Mouse (Mus musculus) lung, postnatal 0 days (tissue): ENCODE data around the gene Heatr5a. TPM values are rescaled to one million over a fixed set of nuclear protein-coding genes. Genes with fewer than 3 reads are reported as not detected.

ENCODE experiments used
- ATAC-seq: fragments of 200-750 bp; cut with Nextera tagmentation; 2 replicates; pipeline ENCODE4 v1.8.0; 2017; ENCODE audit warnings: moderate library complexity
- DNase-seq: peaks from one replicate; pipeline ENCODE4 v3.0.0-alpha.2; 2016; ENCODE audit warnings: low spot score
- H3K27ac ChIP-seq: fragments of 300-500 bp; sonication (generic); 2 replicates; pipeline ENCODE4 v1.5.1; 2014; ENCODE audit warnings: antibody characterized with exemption, mild to moderate bottlenecking, low read length, mixed read lengths
- H3K27me3 ChIP-seq: fragments of 300-500 bp; sonication (generic); replicated peaks from 2 replicates; pipeline ENCODE4 v1.6.1; 2014; ENCODE audit warnings: low read length, mixed read lengths; ENCODE audit not compliant: insufficient read depth
- H3K36me3 ChIP-seq: fragments of 300-500 bp; sonication (generic); 2 replicates; pipeline ENCODE4 v1.6.1; 2014; ENCODE audit warnings: low read length, mixed read lengths; ENCODE audit not compliant: insufficient read depth
- H3K4me1 ChIP-seq: fragments of 300-500 bp; sonication (generic); 2 replicates; pipeline ENCODE4 v1.6.1; 2014; ENCODE audit warnings: antibody characterized with exemption, low read depth, low read length, mixed read lengths; ENCODE audit not compliant: insufficient read depth
- H3K4me2 ChIP-seq: fragments of 300-500 bp; sonication (generic); replicated peaks from 2 replicates; pipeline ENCODE4 v1.6.1; 2014; ENCODE audit warnings: low read depth, mild to moderate bottlenecking, low read length, moderate library complexity, mixed read lengths
- H3K4me3 ChIP-seq: fragments of 300-500 bp; sonication (generic); 2 replicates; pipeline ENCODE4 v1.5.1; 2014; ENCODE audit warnings: low read depth, low read length
- H3K9ac ChIP-seq: fragments of 300-500 bp; sonication (generic); replicated peaks from 2 replicates; pipeline ENCODE4 v1.6.1; 2014; ENCODE audit warnings: low read depth, mild to moderate bottlenecking
- H3K9me3 ChIP-seq: fragments of 300-500 bp; sonication (generic); 2 replicates; pipeline ENCODE4 v1.6.1; 2016; ENCODE audit warnings: low read length, mixed read lengths
- CTCF ChIP-seq: IDR thresholded peaks from 2 replicates; pipeline ENCODE4 v1.5.1; 2016; ENCODE audit warnings: antibody characterized with exemption, mild to moderate bottlenecking
- EP300 ChIP-seq: IDR thresholded peaks from 2 replicates; pipeline ENCODE4 v1.6.1; 2016; ENCODE audit warnings: antibody characterized with exemption, mild to moderate bottlenecking, control low read depth
- WGBS: fragments of 180-500 bp; shearing (Covaris S2); extraction: QIAGEN DNeasy Blood & Tissue Kit; methylation state at CpG from one replicate; pipeline ENCODE4 v1.1.7; 2014; 5-methylcytosine and 5-hydroxymethylcytosine counted together
- polyA plus RNA-seq: library from polyadenylated mRNA; unstranded; fragments of >200 nt; fragmentation: Nextera tagmentation; extraction: Ambion mirVana; gene quantifications from 2 replicates; pipeline ENCODE4 v1.2.1, GENCODE M21; 2015

The Heatr5a gene
- polyA plus RNA-seq, 1 experiment from 2014 or later = 5.0 TPM

GRCm38 (mm10) chr12:51866226-51866910, 104.8 kb downstream of the Heatr5a start:
- Histone ChIP-seq H3K4me3 (no peak overlapping the region), H3K4me2 (no peak overlapping the region), H3K4me1 (peaks cover 6% of the 10 kb centered on the region; the same call in 1 of the 2 replicates), H3K9ac (no peak overlapping the region), H3K36me3 (no peaks in the 10 kb centered on the region), H3K27ac (peak overlapping the region; percentile 67), H3K9me3 (no peaks in the 10 kb centered on the region), H3K27me3 (no peaks in the 10 kb centered on the region)
- ATAC-seq = peak; percentile 62
- no peak for TF ChIP-seq CTCF
- TF ChIP-seq EP300 = peak; percentile 68
- 43% methylated on average over 13 of the region's 13 CpGs for WGBS
- peak; percentile 91 for DNase-seq

- peak; percentile 87 for ATAC-seq
- H3K4me2 ChIP-seq = no peak overlapping the region; the same call in 1 of the 2 replicates
- no peaks in the 10 kb centered on the region for H3K9me3 ChIP-seq
- no peak overlapping the region for H3K9ac ChIP-seq
- WGBS = 20% methylated on average over 4 of the region's 4 CpGs
- no peak for TF ChIP-seq EP300
- no peak for TF ChIP-seq CTCF
- peaks cover 6% of the 10 kb centered on the region; the same call in 1 of the 2 replicates for H3K4me1 ChIP-seq
- H3K4me3 ChIP-seq = no peak overlapping the region
- H3K36me3 ChIP-seq = no peaks in the 10 kb centered on the region
- peak overlapping the region; percentile 67 for H3K27ac ChIP-seq
- no peaks in the 10 kb centered on the region for H3K27me3 ChIP-seq
- peak; percentile 90 for DNase-seq
Measured at GRCm38 (mm10) chr12:51865790-51866179, 105.3 kb downstream of the Heatr5a start.

DNA sequence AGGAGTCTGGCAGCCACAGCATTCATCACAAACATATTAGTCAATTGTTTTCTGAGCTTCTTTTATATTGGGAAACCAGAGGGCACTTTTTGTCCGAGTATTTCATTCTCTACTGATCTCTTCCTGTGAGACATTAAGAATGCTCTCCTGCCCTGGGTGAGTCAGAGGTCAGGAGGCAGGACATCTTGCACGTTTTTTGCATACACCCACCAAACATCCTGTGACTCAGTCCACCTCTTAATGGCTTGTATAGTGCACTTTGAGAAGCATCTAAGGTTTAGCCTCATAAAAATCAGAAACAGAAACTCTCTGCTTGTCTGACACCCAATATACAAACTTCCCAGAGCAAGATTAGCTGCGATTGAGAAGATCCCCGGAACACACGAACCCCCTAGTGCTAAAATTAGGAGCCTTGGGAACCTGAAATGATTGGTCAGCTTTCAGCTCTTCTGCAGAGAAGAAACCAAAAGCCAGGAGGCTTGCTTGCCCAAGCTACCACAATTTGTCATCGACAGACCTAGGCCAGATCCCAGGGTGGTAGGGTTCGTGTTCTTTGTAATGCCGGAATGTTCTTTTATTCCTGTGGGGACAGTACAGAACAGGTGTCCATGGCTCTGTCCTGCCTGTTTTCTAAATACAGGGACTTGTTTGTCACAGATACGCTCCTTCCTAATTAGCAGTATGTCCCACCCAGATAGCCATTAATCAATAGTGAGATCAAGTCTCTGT, 105.9 kb downstream of the Heatr5a start:
- peak; percentile 76 for DNase-seq
- Histone ChIP-seq H3K4me2 (no peak overlapping the region; the same call in 1 of the 2 replicates), H3K4me3 (no peak overlapping the region), H3K9ac (no peak overlapping the region), H3K27me3 (no peaks in the 10 kb centered on the region), H3K27ac (peak overlapping the region; percentile 33), H3K9me3 (no peaks in the 10 kb centered on the region), H3K4me1 (peaks cover 6% of the 10 kb centered on the region; the same call in 1 of the 2 replicates), H3K36me3 (no peaks in the 10 kb centered on the region)
- no peak for TF ChIP-seq CTCF
- TF ChIP-seq EP300 = peak; percentile 69
- WGBS = 43% methylated on average over 9 of the region's 9 CpGs
- peak; percentile 56 for ATAC-seq

DNA sequence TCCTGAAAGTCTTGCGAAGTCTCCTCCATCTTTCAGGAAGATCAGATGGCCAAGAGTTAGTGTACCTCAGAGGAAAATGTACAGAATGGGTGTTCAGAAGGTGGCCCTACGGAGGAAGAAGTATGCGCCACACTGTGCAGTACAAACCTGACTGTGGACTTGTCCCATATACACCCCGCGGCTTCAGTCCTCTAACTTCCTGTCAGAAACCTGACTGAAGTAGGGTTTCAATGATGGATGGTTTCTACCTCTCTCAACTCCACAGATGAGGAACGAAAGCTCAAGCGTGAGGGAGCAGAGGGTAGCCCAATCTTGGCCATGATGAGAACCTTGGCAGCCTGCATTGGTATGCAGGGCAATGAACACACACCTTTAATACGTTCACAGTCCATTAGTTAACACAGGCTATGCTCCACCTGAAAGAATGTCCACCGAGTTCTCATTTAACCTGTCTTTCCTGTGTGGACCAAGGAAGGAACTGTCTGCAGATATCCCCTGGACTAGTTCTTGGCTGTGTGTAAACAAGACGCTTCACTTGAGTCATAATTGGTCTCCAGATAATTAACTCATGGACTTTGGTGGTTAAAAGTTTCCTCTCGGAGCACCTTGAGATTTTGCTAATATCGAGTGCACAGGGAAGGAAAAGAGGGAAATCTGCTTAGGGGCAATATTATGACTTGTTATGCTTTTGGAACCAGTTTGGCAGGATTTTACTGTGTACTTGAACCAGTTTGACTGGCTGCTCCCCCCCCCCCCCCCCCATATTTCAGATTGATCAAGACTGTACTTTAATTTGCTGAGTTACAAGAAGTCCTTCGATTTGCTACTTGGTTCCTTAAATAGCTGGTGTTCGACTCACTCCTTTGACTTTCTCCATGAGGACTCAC, 107.8 kb downstream of the Heatr5a start:
- TF ChIP-seq CTCF = no peak
- TF ChIP-seq EP300 = no peak
- DNase-seq (peak; percentile 33), ATAC-seq (no peak)
- no peak overlapping the region for H3K4me2 ChIP-seq
- H3K27me3 ChIP-seq = no peaks in the 10 kb centered on the region
- no peaks in the 10 kb centered on the region for H3K36me3 ChIP-seq
- peaks cover 6% of the 10 kb centered on the region; the same call in 1 of the 2 replicates for H3K4me1 ChIP-seq
- no peaks in the 10 kb centered on the region for H3K9me3 ChIP-seq
- no peak overlapping the region for H3K4me3 ChIP-seq
- H3K27ac ChIP-seq = no peak overlapping the region
- 70% methylated on average over 14 of the region's 14 CpGs for WGBS
- no peak overlapping the region for H3K9ac ChIP-seq

GRCm38 (mm10) chr12:51858134-51859028, 112.7 kb downstream of the Heatr5a start:
- DNase-seq (no peak), ATAC-seq (no peak)
- Histone ChIP-seq H3K27ac (no peak overlapping the region), H3K4me1 (no peaks in the 10 kb centered on the region; the same call in 1 of the 2 replicates), H3K27me3 (no peaks in the 10 kb centered on the region), H3K9me3 (no peaks in the 10 kb centered on the region), H3K4me3 (no peak overlapping the region), H3K36me3 (no peaks in the 10 kb centered on the region), H3K9ac (no peak overlapping the region), H3K4me2 (no peak overlapping the region)
- TF ChIP-seq EP300 (no peak), CTCF (no peak)
- 83% methylated on average over 13 of the region's 13 CpGs for WGBS
